Mouse (Mus musculus): ENCODE results near the gene Card9. TPM values are rescaled to one million over a fixed set of nuclear protein-coding genes. Genes with fewer than 3 reads are reported as not detected.

Gene Card9
- polyA plus RNA-seq, 1 experiment from 2014 or later, result 1.5 TPM

Other genes starting within 250 kb of the Card9 start
- gene Nacc2, start 237.7 kb downstream of the Card9 start, polyA plus RNA-seq (2015; fragmentation: Nextera tagmentation; extraction: Ambion mirVana), result 2.5 and 3.6 TPM in 2 replicates
- not detected in 2 replicates for gene Lhx3, start 152.6 kb downstream of the Card9 start, polyA plus RNA-seq (2015; fragmentation: Nextera tagmentation; extraction: Ambion mirVana)
- gene Qsox2, start 123.4 kb downstream of the Card9 start, polyA plus RNA-seq (2015; fragmentation: Nextera tagmentation; extraction: Ambion mirVana), result 5.7 and 7.7 TPM in 2 replicates
- gene Ccdc187, start 66.4 kb downstream of the Card9 start, polyA plus RNA-seq (2015; fragmentation: Nextera tagmentation; extraction: Ambion mirVana), result 0.02 and 0.03 TPM in 2 replicates
- gene Gpsm1, start 45.4 kb downstream of the Card9 start, polyA plus RNA-seq (2015; fragmentation: Nextera tagmentation; extraction: Ambion mirVana), result 3.4 TPM in 2 replicates
- 10.0 and 11.2 TPM in 2 replicates for gene Dnlz, start 8.8 kb downstream of the Card9 start, polyA plus RNA-seq (2015; fragmentation: Nextera tagmentation; extraction: Ambion mirVana)
- 10.5 and 12.6 TPM in 2 replicates for gene Snapc4, start 19.7 kb upstream of the Card9 start, polyA plus RNA-seq (2015; fragmentation: Nextera tagmentation; extraction: Ambion mirVana)
- 47.6 and 52.4 TPM in 2 replicates for gene Entr1, start 28.4 kb upstream of the Card9 start, polyA plus RNA-seq (2015; fragmentation: Nextera tagmentation; extraction: Ambion mirVana)
- 81.5 and 93.2 TPM in 2 replicates for gene Pmpca, start 28.4 kb upstream of the Card9 start, polyA plus RNA-seq (2015; fragmentation: Nextera tagmentation; extraction: Ambion mirVana)
- 6.3 and 7.3 TPM in 2 replicates for gene Inpp5e, start 48.3 kb upstream of the Card9 start, polyA plus RNA-seq (2015; fragmentation: Nextera tagmentation; extraction: Ambion mirVana)
- 6.9 and 8.5 TPM in 2 replicates for gene Sec16a, start 84.3 kb upstream of the Card9 start, polyA plus RNA-seq (2015; fragmentation: Nextera tagmentation; extraction: Ambion mirVana)
- gene Notch1, start 155.7 kb upstream of the Card9 start, polyA plus RNA-seq (2015; fragmentation: Nextera tagmentation; extraction: Ambion mirVana), result 1.5 and 1.6 TPM in 2 replicates
- 69.4 and 79.4 TPM in 2 replicates for gene Egfl7, start 219.1 kb upstream of the Card9 start, polyA plus RNA-seq (2015; fragmentation: Nextera tagmentation; extraction: Ambion mirVana)
- gene Gm20532, start 225.7 kb upstream of the Card9 start, polyA plus RNA-seq (2015; fragmentation: Nextera tagmentation; extraction: Ambion mirVana), result not detected in 2 replicates
- 30.9 and 32.7 TPM in 2 replicates for gene Agpat2, start 243.5 kb upstream of the Card9 start, polyA plus RNA-seq (2015; fragmentation: Nextera tagmentation; extraction: Ambion mirVana)

All from liver, embryonic 13.5 days (tissue).